Mouse (Mus musculus): ENCODE data around the gene Prr3. TPM values are rescaled to one million over a fixed set of nuclear protein-coding genes. Genes with fewer than 3 reads are reported as not detected.

Prr3 gene
- polyA plus RNA-seq, 1 experiment from 2014 or later = 27.6 TPM

GRCm38 (mm10) chr17:35930627-35931026 is 49.4 kb downstream of the Prr3 start:
- Histone ChIP-seq H3K27ac (no peak overlapping the region), H3K9me3 (no peaks in the 10 kb centered on the region), H3K36me3 (peaks cover 47% of the 10 kb centered on the region), H3K4me1 (no peaks in the 10 kb centered on the region), H3K4me2 (no peak overlapping the region), H3K27me3 (replicated peaks) (no peaks in the 10 kb centered on the region), H3K9ac (no peak overlapping the region), H3K4me3 (replicated peaks) (no peak overlapping the region)
- no peak for ATAC-seq (ENCODE audit: insufficient read depth, low FRiP score, low read depth)
- WGBS = 96% methylated on average over 12 of the region's 12 CpGs

GRCm38 (mm10) chr17:35929534-35929933 is 50.5 kb downstream of the Prr3 start:
- no peak for ATAC-seq (ENCODE audit: insufficient read depth, low FRiP score, low read depth)
- Histone ChIP-seq H3K4me2 (no peak overlapping the region), H3K9ac (no peak overlapping the region), H3K4me3 (replicated peaks) (no peak overlapping the region), H3K4me1 (no peaks in the 10 kb centered on the region), H3K27me3 (replicated peaks) (no peaks in the 10 kb centered on the region), H3K9me3 (no peaks in the 10 kb centered on the region), H3K36me3 (peaks cover 56% of the 10 kb centered on the region), H3K27ac (no peak overlapping the region)
- 91% methylated on average over 2 of the region's 2 CpGs for WGBS

GRCm38 (mm10) chr17:35927471-35927870 is 52.6 kb downstream of the Prr3 start:
- Histone ChIP-seq H3K9ac (no peak overlapping the region), H3K4me2 (no peak overlapping the region), H3K27me3 (replicated peaks) (no peaks in the 10 kb centered on the region), H3K4me1 (no peaks in the 10 kb centered on the region), H3K36me3 (peaks cover 68% of the 10 kb centered on the region), H3K9me3 (no peaks in the 10 kb centered on the region), H3K4me3 (replicated peaks) (no peak overlapping the region), H3K27ac (no peak overlapping the region)
- ATAC-seq (ENCODE audit: insufficient read depth, low FRiP score, low read depth) = no peak
- 46% methylated on average over 1 of the region's 1 CpGs for WGBS

GRCm38 (mm10) chr17:35923281-35923680 is 56.8 kb downstream of the Prr3 start:
- H3K27ac ChIP-seq = no peak overlapping the region
- no peak for ATAC-seq (ENCODE audit: insufficient read depth, low FRiP score, low read depth)
- no peak overlapping the region for H3K9ac ChIP-seq
- H3K9me3 ChIP-seq = no peaks in the 10 kb centered on the region
- WGBS = 92% methylated on average over 4 of the region's 4 CpGs
- H3K4me3 ChIP-seq (replicated peaks) = no peak overlapping the region
- peaks cover 43% of the 10 kb centered on the region for H3K36me3 ChIP-seq
- no peaks in the 10 kb centered on the region for H3K27me3 ChIP-seq (replicated peaks)
- H3K4me2 ChIP-seq = no peak overlapping the region
- peaks cover 13% of the 10 kb centered on the region; the same call in 1 of the 2 replicates for H3K4me1 ChIP-seq

- H3K9ac ChIP-seq = no peak overlapping the region
- H3K9me3 ChIP-seq = no peaks in the 10 kb centered on the region
- no peak for ATAC-seq (ENCODE audit: insufficient read depth, low FRiP score, low read depth)
- H3K27ac ChIP-seq = no peak overlapping the region; the same call in 1 of the 2 replicates
- no peak overlapping the region for H3K4me2 ChIP-seq
- 80% methylated on average over 3 of the region's 3 CpGs for WGBS
- H3K27me3 ChIP-seq (replicated peaks) = no peaks in the 10 kb centered on the region
- H3K36me3 ChIP-seq = peaks cover 35% of the 10 kb centered on the region
- H3K4me3 ChIP-seq (replicated peaks) = no peak overlapping the region
- peaks cover 13% of the 10 kb centered on the region; the same call in 1 of the 2 replicates for H3K4me1 ChIP-seq
Observed at GRCm38 (mm10) chr17:35922566-35922965, 57.5 kb downstream of the Prr3 start.

MicroRNAs within 50 kb of the gene (microRNA counts, 519-probe panel; counts per million panel counts)
- 1,992 counts per million, percentile 23 among the panel's probes with 10 or more counts for microRNA mmu-miR-877

Small RNA genes lying within 50 kb of the gene (microRNA-seq; reads per million reads assigned to microRNA genes)
- 48.7 reads per million, percentile 40 among the genes with 10 or more reads in this experiment for gene Mir877

Other genes starting within 250 kb of the Prr3 start
- gene Ier3, start 158.6 kb downstream of the Prr3 start, polyA plus RNA-seq (2015; fragmentation: Nextera tagmentation; extraction: Ambion mirVana) = 14.5 and 16.7 TPM in 2 replicates
- 45.3 and 46.0 TPM in 2 replicates for gene Flot1, start 157.0 kb downstream of the Prr3 start, polyA plus RNA-seq (2015; fragmentation: Nextera tagmentation; extraction: Ambion mirVana)
- gene Tubb5, start 141.9 kb downstream of the Prr3 start, polyA plus RNA-seq (2015; fragmentation: Nextera tagmentation; extraction: Ambion mirVana) = 762 and 772 TPM in 2 replicates
- gene Mdc1, start 138.7 kb downstream of the Prr3 start, polyA plus RNA-seq (2015; fragmentation: Nextera tagmentation; extraction: Ambion mirVana) = 15.2 and 19.7 TPM in 2 replicates
- 54.0 and 54.7 TPM in 2 replicates for gene Nrm, start 118.9 kb downstream of the Prr3 start, polyA plus RNA-seq (2015; fragmentation: Nextera tagmentation; extraction: Ambion mirVana)
- gene Ppp1r18, start 114.6 kb downstream of the Prr3 start, polyA plus RNA-seq (2015; fragmentation: Nextera tagmentation; extraction: Ambion mirVana) = 17.0 and 18.6 TPM in 2 replicates
- 37.8 and 41.4 TPM in 2 replicates for gene Dhx16, start 100.4 kb downstream of the Prr3 start, polyA plus RNA-seq (2015; fragmentation: Nextera tagmentation; extraction: Ambion mirVana)
- 21.7 and 23.9 TPM in 2 replicates for gene 2310061I04Rik, start 82.8 kb downstream of the Prr3 start, polyA plus RNA-seq (2015; fragmentation: Nextera tagmentation; extraction: Ambion mirVana)
- 53.2 and 62.8 TPM in 2 replicates for gene Atat1, start 70.2 kb downstream of the Prr3 start, polyA plus RNA-seq (2015; fragmentation: Nextera tagmentation; extraction: Ambion mirVana)
- 89.5 and 101 TPM in 2 replicates for gene Mrps18b, start 63.8 kb downstream of the Prr3 start, polyA plus RNA-seq (2015; fragmentation: Nextera tagmentation; extraction: Ambion mirVana)
- 32.3 and 36.4 TPM in 2 replicates for gene Ppp1r10, start 63.8 kb downstream of the Prr3 start, polyA plus RNA-seq (2015; fragmentation: Nextera tagmentation; extraction: Ambion mirVana)
- gene Abcf1, start 10.5 kb downstream of the Prr3 start, polyA plus RNA-seq (2015; fragmentation: Nextera tagmentation; extraction: Ambion mirVana) = 94.0 and 94.7 TPM in 2 replicates
- 41.4 and 47.0 TPM in 2 replicates for gene Gnl1, start 385 bp downstream of the Prr3 start, polyA plus RNA-seq (2015; fragmentation: Nextera tagmentation; extraction: Ambion mirVana)
- gene H2-T24, start 40.3 kb upstream of the Prr3 start, polyA plus RNA-seq (2015; fragmentation: Nextera tagmentation; extraction: Ambion mirVana) = 2.6 and 4.2 TPM in 2 replicates
- gene H2-T23, start 52.6 kb upstream of the Prr3 start, polyA plus RNA-seq (2015; fragmentation: Nextera tagmentation; extraction: Ambion mirVana) = 11.4 and 14.8 TPM in 2 replicates
- 17.3 and 18.8 TPM in 2 replicates for gene H2-T22, start 62.5 kb upstream of the Prr3 start, polyA plus RNA-seq (2015; fragmentation: Nextera tagmentation; extraction: Ambion mirVana)
- gene Gm6034, start 62.7 kb upstream of the Prr3 start, polyA plus RNA-seq (2015; fragmentation: Nextera tagmentation; extraction: Ambion mirVana) = 0.09 and 0.13 TPM in 2 replicates
- 0.28 and 0.50 TPM in 2 replicates for gene Gm11127, start 78.1 kb upstream of the Prr3 start, polyA plus RNA-seq (2015; fragmentation: Nextera tagmentation; extraction: Ambion mirVana)
- not detected in 2 replicates for gene Gm19684, start 141.4 kb upstream of the Prr3 start, polyA plus RNA-seq (2015; fragmentation: Nextera tagmentation; extraction: Ambion mirVana)
- gene Gm7030, start 149.2 kb upstream of the Prr3 start, polyA plus RNA-seq (2015; fragmentation: Nextera tagmentation; extraction: Ambion mirVana) = 0.30 TPM in 1 of 2 replicates, not detected in the other
- 0.79 and 0.94 TPM in 2 replicates for gene Gm8909, start 188.3 kb upstream of the Prr3 start, polyA plus RNA-seq (2015; fragmentation: Nextera tagmentation; extraction: Ambion mirVana)
- gene H2-T3, start 210.1 kb upstream of the Prr3 start, polyA plus RNA-seq (2015; fragmentation: Nextera tagmentation; extraction: Ambion mirVana) = 4.5 and 5.6 TPM in 2 replicates